Mouse (Mus musculus): ENCODE data around the gene Cfdp1.

GRCm38 (mm10) chr8:111760708-111761107 lies 93.4 kb downstream of the Cfdp1 start:
- TF ChIP-seq CTCF (IDR thresholded peaks at IDR 0.05; ENCODE audit: extremely low read depth, insufficient read depth, insufficient read length, insufficient replicate concordance) (no peak), POLR2A (IDR thresholded peaks at IDR 0.05; ENCODE audit: low read depth, low read length) (no peak)
